12 mouse cellular contexts compared by ENCODE assay signal in the genomic region with DNA sequence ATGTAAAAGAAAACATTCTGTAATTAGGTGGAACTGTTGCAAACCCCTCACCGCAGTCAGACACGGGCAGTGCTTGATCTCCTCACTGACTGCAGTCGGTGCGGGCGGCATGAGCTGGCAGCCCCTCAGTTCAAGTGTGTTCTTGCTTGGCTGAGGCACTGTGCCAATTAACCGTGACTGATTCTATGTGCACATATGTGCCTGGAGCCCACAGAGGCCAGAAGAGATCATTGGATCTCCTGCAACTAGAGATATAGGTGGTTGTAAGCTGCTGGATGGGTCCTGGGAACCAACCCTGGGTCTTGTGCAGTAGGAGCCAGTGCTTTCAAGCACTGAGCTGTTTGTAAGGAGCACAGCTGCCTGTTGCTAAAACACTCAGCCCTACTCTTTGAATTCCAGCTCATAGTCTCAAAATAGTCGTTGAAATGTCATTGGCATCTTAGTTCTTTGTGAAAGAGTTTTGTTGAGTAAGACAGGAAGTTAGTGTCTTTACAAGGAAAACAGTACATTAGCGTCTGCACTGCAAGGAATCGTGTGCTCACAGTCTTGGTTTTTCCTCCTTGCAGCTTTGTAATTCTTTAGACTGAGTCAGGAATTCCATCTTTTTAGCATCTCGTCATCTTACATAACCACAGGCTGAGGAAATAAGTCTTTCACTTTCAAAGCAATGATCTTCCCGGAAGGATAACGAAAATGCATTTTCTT. TPM values are rescaled to one million over a fixed set of nuclear protein-coding genes. Genes with fewer than 3 reads are reported as not detected.
DNase-seq lines count a peak whose midpoint lies in the region; ATAC-seq lines count a peak whose summit lies in the region.
"Had no signal": no experiment of that assay in that cellular context is flagged by ENCODE, and none has a peak within 500 bp of the region (broad histone marks: within the 10 kb centered on the region; RNA-seq: fewer than 3 reads in every experiment).

No protein-coding gene starts in this region.

- no peak overlapping the region for H3K4me2 ChIP-seq in heart, embryonic 11.5 days
- H3K4me2 ChIP-seq in heart, embryonic 14.5 days (ENCODE audit: low read length) = no peak overlapping the region
- H3K4me2 ChIP-seq in midbrain, embryonic 14.5 days (ENCODE audit: low read length) = no peak overlapping the region
- H3K4me2 ChIP-seq: forebrain, embryonic 12.5 days had no signal

- WGBS in heart, embryonic 11.5 days (ENCODE audit: insufficient replicate concordance) = 82% methylated on average over 12 of the region's 12 CpGs
- 72% methylated on average over 12 of the region's 12 CpGs for WGBS in heart, embryonic 14.5 days
- 94% methylated on average over 12 of the region's 12 CpGs for WGBS in midbrain, embryonic 14.5 days

- no peak for ATAC-seq in heart, embryonic 11.5 days (replicated peaks; ENCODE audit: insufficient number of reproducible peaks, low FRiP score, low TSS enrichment)
- no peak for ATAC-seq in heart, embryonic 14.5 days (ENCODE audit: insufficient number of reproducible peaks, insufficient read depth, low FRiP score, low read depth)
- no peak for ATAC-seq in midbrain, embryonic 14.5 days (ENCODE audit: low FRiP score, low TSS enrichment)
- ATAC-seq in erythroblast, adult 5-6 weeks (replicated peaks; ENCODE audit: low FRiP score, poor library complexity, severe bottlenecking) = no peak
- ATAC-seq: Patski had no signal

- H3K9me3 ChIP-seq in heart, embryonic 11.5 days (replicated peaks; ENCODE audit: control insufficient read depth, low read length) = no peaks in the 10 kb centered on the region
- no peaks in the 10 kb centered on the region for H3K9me3 ChIP-seq in heart, embryonic 14.5 days (ENCODE audit: control insufficient read depth, low read length)
- H3K9me3 ChIP-seq in midbrain, embryonic 14.5 days (ENCODE audit: control insufficient read depth, low read length) = no peaks in the 10 kb centered on the region
- H3K9me3 ChIP-seq: forebrain, embryonic 12.5 days; hindbrain, embryonic 10.5 days had no signal

- no peak overlapping the region for H3K27ac ChIP-seq in heart, embryonic 11.5 days (ENCODE audit: low read depth, low read length)
- H3K27ac ChIP-seq in heart, embryonic 14.5 days (replicated peaks in 1 of 2; ENCODE audit: control insufficient read depth in 1 of 2, insufficient read depth in 1 of 2, low read depth in 2 of 2, low read length in 2 of 2) = peak overlapping the region; percentile 2 to 60; a peak in 3 of 4 replicates
- H3K27ac ChIP-seq in midbrain, embryonic 14.5 days (replicated peaks; ENCODE audit: low read depth, low read length) = no peak overlapping the region
- H3K27ac ChIP-seq: forebrain, embryonic 12.5 days; hindbrain, embryonic 10.5 days; liver, embryonic 14.5 days had no signal

- no peak overlapping the region for H3K4me3 ChIP-seq in heart, embryonic 11.5 days (ENCODE audit: low read depth, low read length)
- H3K4me3 ChIP-seq in heart, embryonic 14.5 days (ENCODE audit: control insufficient read depth in 1 of 2, insufficient read depth in 1 of 2, low read depth in 1 of 2, low read length in 2 of 2) = no peak overlapping the region
- H3K4me3 ChIP-seq in midbrain, embryonic 14.5 days (replicated peaks; ENCODE audit: low read depth, low read length) = no peak overlapping the region
- H3K4me3 ChIP-seq: forebrain, embryonic 12.5 days; hindbrain, embryonic 10.5 days had no signal

- DNase-seq in heart, adult 11 months = peak; percentile 90
- DNase-seq in NIH3T3 (ENCODE audit: low read depth) = peak; percentile 75
- DNase-seq in lung, postnatal 10 days = peak; percentile 33
- DNase-seq in adrenal gland, postnatal 14 days = no peak
- DNase-seq in midbrain, embryonic 14.5 days = no peak

- H3K27me3 ChIP-seq in heart, embryonic 11.5 days (ENCODE audit: control insufficient read depth, insufficient read depth, low read length) = no peaks in the 10 kb centered on the region
- H3K27me3 ChIP-seq in heart, embryonic 14.5 days (ENCODE audit: control insufficient read depth, insufficient read depth, low read length) = no peaks in the 10 kb centered on the region
- H3K27me3 ChIP-seq in midbrain, embryonic 14.5 days (ENCODE audit: control insufficient read depth, insufficient read depth, low read length) = no peaks in the 10 kb centered on the region
- H3K27me3 ChIP-seq: forebrain, embryonic 12.5 days; Patski had no signal

- H3K36me3 ChIP-seq in heart, embryonic 11.5 days (ENCODE audit: control insufficient read depth, insufficient read depth, low read length) = peaks cover 21% of the 10 kb centered on the region
- peaks cover 73% of the 10 kb centered on the region for H3K36me3 ChIP-seq in heart, embryonic 14.5 days (ENCODE audit: control insufficient read depth, insufficient read depth, low read length)
- H3K36me3 ChIP-seq in midbrain, embryonic 14.5 days (ENCODE audit: control insufficient read depth, insufficient read depth, low read length) = peaks cover 50% of the 10 kb centered on the region

- no peak overlapping the region for H3K9ac ChIP-seq in heart, embryonic 11.5 days (ENCODE audit: low read depth, low read length)
- no peak overlapping the region for H3K9ac ChIP-seq in heart, embryonic 14.5 days (ENCODE audit: low read length)
- H3K9ac ChIP-seq in midbrain, embryonic 14.5 days (replicated peaks; ENCODE audit: low read length) = no peak overlapping the region
- H3K9ac ChIP-seq: forebrain, embryonic 12.5 days; liver, embryonic 14.5 days had no signal

- H3K4me1 ChIP-seq in heart, embryonic 11.5 days (ENCODE audit: control insufficient read depth, insufficient read depth, low read length) = peaks cover 5% of the 10 kb centered on the region; the same call in 1 of the 2 replicates
- H3K4me1 ChIP-seq in heart, embryonic 14.5 days (ENCODE audit: control insufficient read depth in 2 of 2, insufficient read depth in 2 of 2, low read length in 2 of 2) = peaks cover 3 to 18% of the 10 kb centered on the region in 2 experiments; a peak in 3 of 4 replicates
- H3K4me1 ChIP-seq in midbrain, embryonic 14.5 days (ENCODE audit: control insufficient read depth, insufficient read depth, low read length) = no peaks in the 10 kb centered on the region
- H3K4me1 ChIP-seq: forebrain, embryonic 12.5 days; hindbrain, embryonic 10.5 days had no signal

RNA-seq across cellular contexts. Expression of a gene that starts 16.7 kb away (rescaled TPM):
- 38.5 and 40.4 TPM in 2 replicates for polyA plus RNA-seq in heart, embryonic 11.5 days (2014; fragmentation: Nextera tagmentation; extraction: Ambion mirVana)
- polyA plus RNA-seq in heart, embryonic 14.5 days (2014; fragmentation: Nextera tagmentation; extraction: Ambion mirVana) = 36.4 and 38.2 TPM in 2 replicates
- total RNA-seq in adrenal gland, postnatal 14 days (2021) = 28.0 and 30.1 TPM in 2 replicates
- polyA plus RNA-seq in midbrain, embryonic 14.5 days (2014; fragmentation: Nextera tagmentation; extraction: Ambion mirVana) = 32.0 and 43.6 TPM in 2 replicates
- 9.0 and 12.3 TPM in 2 replicates for total RNA-seq in erythroblast, adult 5-6 weeks (2015; ENCODE audit: low replicate concordance)
- 15.1 and 21.8 TPM in 2 replicates for total RNA-seq in erythroblast, adult 5-6 weeks (2017; ENCODE audit: low replicate concordance)

RNA-seq across cellular contexts. Expression of a gene that starts 16.8 kb away (rescaled TPM):
- polyA plus RNA-seq in heart, embryonic 11.5 days (2014; fragmentation: Nextera tagmentation; extraction: Ambion mirVana) = 37.0 and 39.9 TPM in 2 replicates
- 27.2 and 30.4 TPM in 2 replicates for polyA plus RNA-seq in heart, embryonic 14.5 days (2014; fragmentation: Nextera tagmentation; extraction: Ambion mirVana)
- total RNA-seq in adrenal gland, postnatal 14 days (2021) = 6.7 and 7.6 TPM in 2 replicates
- polyA plus RNA-seq in midbrain, embryonic 14.5 days (2014; fragmentation: Nextera tagmentation; extraction: Ambion mirVana) = 4.8 and 10.4 TPM in 2 replicates
- total RNA-seq in erythroblast, adult 5-6 weeks (2015; ENCODE audit: low replicate concordance) = 38.0 and 45.3 TPM in 2 replicates
- total RNA-seq in erythroblast, adult 5-6 weeks (2017; ENCODE audit: low replicate concordance) = 29.1 and 30.1 TPM in 2 replicates

Comparison
In these comparisons a context has a peak if more than half of its experiments do, and no peak if none do; other contexts are left out.
1. H3K27ac ChIP-seq: peak in heart, embryonic 14.5 days (2 of 2); none in heart, embryonic 11.5 days (single experiment) and midbrain, embryonic 14.5 days (single experiment).
2. DNase-seq: peak in heart, adult 11 months (single experiment), NIH3T3 (single experiment) and lung, postnatal 10 days (single experiment); none in adrenal gland, postnatal 14 days (single experiment) and midbrain, embryonic 14.5 days (single experiment).